Mouse (Mus musculus) brown adipose tissue, adult 24 weeks (tissue): ENCODE results near the gene Tfip11. TPM values are rescaled to one million over a fixed set of nuclear protein-coding genes. Genes with fewer than 3 reads are reported as not detected.
"Not testable (repeated sequence)": the region's sequence is repeated elsewhere in the genome, so short reads cannot be mapped to it uniquely, and the experiment has no call there.

Source experiments
- H3K27ac ChIP-seq: fragments of 200-500 bp; replicated peaks from 2 replicates; pipeline ENCODE4 v1.5.1; 2012; ENCODE audit warnings: low read depth, mild to moderate bottlenecking, low read length
- H3K4me1 ChIP-seq: fragments of 200-500 bp; 2 replicates; pipeline ENCODE4 v1.6.1; 2012; ENCODE audit warnings: low read length, mixed read lengths; ENCODE audit not compliant: control insufficient read depth, insufficient read depth, insufficient read length
- H3K4me3 ChIP-seq: fragments of 200-500 bp; 2 replicates; pipeline ENCODE4 v1.5.1; 2012; ENCODE audit warnings: low read depth, mild to moderate bottlenecking, low read length, moderate library complexity; ENCODE audit not compliant: insufficient read depth
- polyA plus RNA-seq: library from polyadenylated mRNA; stranded (reverse); fragments of >200 nt; gene quantifications from 2 replicates; pipeline ENCODE4 v1.2.4, GENCODE M21; 2012; ENCODE audit not compliant: missing spikeins, insufficient read depth, insufficient read length

Tfip11 gene
- polyA plus RNA-seq, 1 experiment: 9.8 TPM

DNA sequence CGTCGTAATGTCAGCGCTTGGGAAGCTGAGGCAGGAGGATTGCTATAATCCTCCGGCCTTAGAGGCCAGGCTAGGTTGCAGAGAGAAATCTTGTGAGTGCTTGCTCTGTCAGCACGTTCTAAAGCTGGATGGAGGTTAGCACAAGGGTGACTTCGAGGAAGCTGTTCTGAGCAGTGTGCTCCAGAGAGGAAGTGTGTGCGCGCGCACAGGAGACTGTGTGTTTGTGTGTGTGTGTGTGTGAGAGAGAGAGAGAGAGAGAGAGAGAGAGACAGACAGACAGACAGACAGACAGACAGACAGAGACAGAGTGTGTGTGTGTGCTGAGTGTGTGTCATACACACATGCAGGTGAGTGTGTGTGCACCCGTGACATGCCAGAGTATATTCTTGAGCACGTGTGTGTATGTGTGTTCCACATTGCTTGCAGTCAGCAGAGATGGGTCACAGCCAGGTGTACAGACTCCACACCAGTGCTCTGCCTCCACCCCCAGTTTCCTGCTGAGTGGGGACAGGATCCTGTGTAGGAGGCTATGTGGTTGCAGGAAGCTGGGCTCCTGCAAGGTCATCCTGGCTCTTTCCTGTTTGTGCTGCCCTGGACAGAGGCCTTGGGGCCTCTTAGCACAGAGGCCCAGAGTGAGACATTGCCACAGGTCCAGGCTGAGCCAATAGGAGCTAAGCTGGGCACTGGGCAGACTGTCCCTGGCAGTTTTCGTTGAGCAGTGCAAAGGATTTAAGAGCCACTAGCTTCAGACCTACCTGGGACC is 27.8 kb upstream of the Tfip11 start:
- H3K27ac ChIP-seq: peak overlapping the region; percentile 52
- H3K4me1 ChIP-seq: peaks cover 71% of the 10 kb centered on the region
- H3K4me3 ChIP-seq: no peak overlapping the region

DNA sequence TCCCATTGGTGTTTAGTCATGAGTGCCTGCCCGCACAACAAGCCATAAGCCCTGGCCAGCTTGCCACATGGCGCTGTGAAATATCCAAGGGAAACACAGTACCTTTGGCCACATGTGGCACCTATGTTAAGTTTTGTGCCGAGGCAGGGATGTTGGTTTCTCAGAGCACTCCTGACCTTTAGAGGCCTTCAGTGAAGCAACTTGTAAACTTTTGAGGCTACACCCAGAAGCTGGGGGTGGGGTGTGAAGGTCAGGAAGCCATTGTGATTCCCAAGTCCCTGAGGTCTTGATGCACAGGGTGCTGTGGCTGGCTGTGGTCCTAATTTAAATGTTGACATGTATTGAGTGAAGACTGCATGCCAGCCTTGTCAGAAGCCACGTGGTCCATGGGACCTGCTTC is 26.8 kb upstream of the Tfip11 start:
- Histone ChIP-seq H3K27ac (peak overlapping the region; percentile 52), H3K4me1 (peaks cover 64% of the 10 kb centered on the region), H3K4me3 (no peak overlapping the region)

DNA sequence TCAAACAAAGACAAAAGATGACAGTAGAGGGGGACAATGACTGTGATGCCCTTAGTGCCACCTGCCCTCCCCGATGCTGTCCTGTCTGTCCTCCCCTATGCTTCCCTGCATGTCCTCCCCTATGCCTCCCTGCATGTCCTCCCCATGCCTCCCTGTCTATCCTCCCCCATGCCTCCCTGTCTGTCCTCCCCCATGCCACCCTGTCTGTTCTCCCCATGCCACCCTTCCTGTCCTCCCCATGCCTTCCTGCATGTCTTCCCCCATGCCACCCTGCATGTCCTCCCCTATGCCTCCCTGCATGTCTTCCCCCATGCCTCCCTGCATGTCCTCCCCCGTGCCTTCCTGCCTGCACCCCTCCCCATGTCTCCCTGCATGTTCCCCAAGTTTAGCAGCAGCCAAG is 26.0 kb upstream of the Tfip11 start:
- no peak overlapping the region for H3K27ac ChIP-seq
- H3K4me1 ChIP-seq: peaks cover 57% of the 10 kb centered on the region
- H3K4me3 ChIP-seq: no peak overlapping the region

DNA sequence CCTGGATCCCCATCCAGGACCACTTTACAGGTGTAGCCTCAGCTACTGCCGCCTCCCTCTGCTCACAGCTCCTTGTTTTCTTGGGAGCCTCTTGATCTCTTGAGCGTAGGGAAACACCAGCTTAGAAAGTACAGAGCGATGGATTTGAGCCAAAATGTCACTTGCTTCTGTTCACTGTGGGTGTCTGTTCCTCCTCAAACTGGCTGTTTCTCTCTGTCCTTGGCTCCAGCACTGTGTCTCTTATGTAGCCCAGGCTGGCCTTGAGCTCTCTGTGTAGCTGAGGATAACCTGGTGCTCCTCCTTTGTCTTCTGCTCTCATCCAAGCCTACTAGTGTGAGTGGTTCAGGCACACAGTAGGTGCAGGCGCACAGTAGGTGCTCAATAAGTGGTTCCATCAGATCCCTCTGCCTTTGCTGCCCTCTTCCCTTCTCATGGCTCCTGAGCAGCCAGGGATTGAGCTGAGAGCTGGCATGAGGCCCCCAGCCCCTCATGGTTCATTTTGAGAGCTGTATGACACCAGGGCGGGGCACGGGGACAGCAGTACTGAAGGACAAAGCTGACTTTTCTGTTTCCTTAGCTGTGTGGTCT is 25.3 kb upstream of the Tfip11 start:
- Histone ChIP-seq H3K4me1 (peaks cover 50% of the 10 kb centered on the region), H3K27ac (no peak overlapping the region), H3K4me3 (no peak overlapping the region)

DNA sequence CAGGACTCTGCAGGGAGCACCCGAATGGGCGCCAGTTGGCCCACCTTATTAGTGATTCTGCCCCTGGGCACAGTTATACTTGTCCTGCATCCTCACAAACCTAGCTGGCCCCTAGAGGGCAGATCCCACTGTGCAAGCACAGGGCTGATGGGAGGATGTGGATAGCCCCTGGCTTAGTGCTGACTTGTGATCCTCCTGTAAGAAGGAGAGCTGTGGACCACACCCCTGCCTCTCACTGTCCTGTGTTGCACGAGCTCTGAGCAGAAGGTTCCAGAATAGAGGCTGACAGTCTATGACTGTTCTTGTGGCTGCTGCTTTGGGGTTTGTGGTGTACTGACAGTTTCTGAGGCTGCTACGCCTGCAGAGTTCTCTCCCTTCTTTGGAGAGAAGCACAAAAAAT is 24.5 kb upstream of the Tfip11 start:
- Histone ChIP-seq H3K4me1 (peaks cover 46% of the 10 kb centered on the region), H3K27ac (no peak overlapping the region), H3K4me3 (no peak overlapping the region)

DNA sequence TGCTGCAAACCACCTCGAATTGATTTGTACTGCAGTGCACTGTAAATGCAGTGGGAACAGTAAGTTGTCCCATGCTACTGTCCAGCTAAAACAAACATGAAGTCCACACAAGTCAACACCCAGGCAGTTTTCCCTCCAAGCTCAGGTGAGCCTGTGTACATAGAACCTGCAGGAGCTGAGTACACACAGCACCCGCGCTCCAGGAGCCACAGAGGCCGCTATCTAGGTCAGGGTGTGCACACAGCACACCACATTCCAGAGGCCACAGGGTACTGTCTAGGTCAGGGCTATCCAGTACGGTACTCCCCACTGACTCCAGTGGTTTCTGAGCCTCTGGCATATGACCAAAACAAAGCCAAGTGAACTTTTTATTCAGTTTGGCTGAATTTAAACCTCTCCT is 23.8 kb upstream of the Tfip11 start:
- no peak overlapping the region; the same call in 1 of the 2 replicates for H3K27ac ChIP-seq
- H3K4me1 ChIP-seq: peaks cover 40% of the 10 kb centered on the region

DNA sequence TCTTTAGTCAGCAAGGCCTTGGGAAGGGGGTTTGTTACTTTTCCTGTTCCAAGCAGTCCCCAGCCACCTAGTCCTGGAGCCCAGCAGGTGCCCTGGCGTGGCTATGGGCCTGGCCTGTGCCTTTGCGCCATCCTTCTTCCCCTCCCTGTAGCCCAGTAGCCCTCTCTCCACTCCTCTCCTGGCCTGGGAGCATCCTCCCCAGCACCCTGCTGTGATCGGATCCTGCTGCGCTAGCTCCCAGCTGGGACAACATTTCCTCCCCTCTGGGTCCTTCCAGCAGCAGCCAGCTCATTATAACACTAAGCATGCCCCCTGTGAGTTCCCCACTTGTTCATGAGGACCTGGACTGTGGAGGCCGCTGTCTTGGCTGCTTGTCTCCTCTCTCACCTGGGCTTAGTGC is 20.3 kb upstream of the Tfip11 start:
- Histone ChIP-seq H3K27ac (no peak overlapping the region), H3K4me1 (peaks cover 10% of the 10 kb centered on the region; the same call in 1 of the 2 replicates), H3K4me3 (no peak overlapping the region)

More for the DNA sequence above, 23.8 kb upstream of the Tfip11 start:
- no peak overlapping the region for H3K4me3 ChIP-seq

DNA sequence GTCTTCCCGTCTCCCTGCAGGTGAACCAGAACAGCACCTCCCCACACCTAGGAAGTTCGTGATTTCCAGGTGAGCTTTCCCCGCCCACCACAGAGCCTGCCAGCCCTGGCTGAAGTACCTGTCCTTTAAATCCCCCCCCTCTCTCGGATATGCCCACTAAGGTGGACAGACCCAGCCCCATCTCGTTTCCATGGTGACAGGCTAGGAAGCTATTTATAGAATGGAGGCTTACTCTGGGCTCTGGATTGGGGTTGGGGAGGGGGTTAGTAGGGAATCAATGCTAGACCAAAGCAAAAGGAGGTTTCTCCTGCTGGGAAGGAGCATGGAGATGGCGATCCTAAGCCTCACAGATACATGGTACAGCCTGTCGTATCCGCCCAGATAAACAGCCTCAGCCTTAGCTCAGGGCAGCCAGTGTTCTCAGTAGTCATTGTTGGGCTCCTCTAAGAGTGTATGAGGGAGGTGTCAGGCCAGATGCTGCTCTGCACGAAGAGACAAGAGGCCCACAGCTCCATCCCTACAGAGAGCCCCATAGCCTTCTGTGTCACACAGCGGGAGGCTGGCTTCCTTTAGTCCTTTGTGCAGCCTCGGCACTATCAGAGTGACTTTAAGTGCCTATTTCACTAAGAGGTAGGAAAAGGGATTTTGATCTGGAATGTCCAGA is 12.8 kb upstream of the Tfip11 start:
- no peaks in the 10 kb centered on the region; the same call in 1 of the 2 replicates for H3K4me1 ChIP-seq
- no peak overlapping the region for H3K27ac ChIP-seq
- H3K4me3 ChIP-seq: no peak overlapping the region

DNA sequence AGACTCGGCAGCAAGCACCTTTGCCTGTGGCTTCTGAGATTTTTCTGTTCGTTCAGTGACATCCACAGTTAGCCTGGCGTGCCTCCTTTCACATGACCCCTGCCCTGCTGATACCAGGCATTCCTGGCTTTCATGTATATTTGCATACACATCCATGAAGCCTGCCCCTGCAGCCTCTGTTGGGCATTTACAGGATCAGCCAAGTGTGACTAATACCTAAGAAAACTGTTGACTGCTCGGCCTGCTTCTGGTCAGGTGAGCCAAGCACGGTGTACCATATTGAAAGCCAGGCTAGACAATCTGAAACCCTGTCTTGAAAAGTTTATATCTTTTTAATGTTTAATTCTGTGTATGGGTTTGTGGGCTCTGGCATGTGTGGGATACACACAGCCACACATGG is 9.7 kb upstream of the Tfip11 start:
- Histone ChIP-seq H3K4me1 (no peaks in the 10 kb centered on the region), H3K27ac (peak overlapping the region; percentile 16; the same call in 1 of the 2 replicates), H3K4me3 (no peak overlapping the region)

DNA sequence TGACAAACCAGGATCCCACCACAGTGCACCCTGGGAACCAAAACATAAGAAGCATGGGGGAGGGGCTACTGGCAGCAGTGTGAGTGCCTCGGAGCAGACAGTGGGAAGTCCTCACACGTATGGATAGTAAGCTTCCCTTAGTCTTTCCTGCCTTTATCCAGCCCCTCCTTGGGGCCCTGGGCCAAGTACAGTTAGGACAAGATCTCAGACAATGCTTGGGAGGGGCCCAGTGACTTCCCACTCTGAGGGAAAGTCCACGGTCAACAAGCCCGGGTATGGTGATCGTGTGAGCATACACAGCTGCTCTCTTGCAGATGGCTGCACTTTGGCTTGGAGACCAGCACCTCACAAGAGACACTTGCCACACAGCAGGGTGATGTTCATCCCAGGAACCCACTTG is 8.8 kb upstream of the Tfip11 start:
- Histone ChIP-seq H3K4me3 (no peak overlapping the region), H3K4me1 (no peaks in the 10 kb centered on the region), H3K27ac (peak overlapping the region; percentile 73)

DNA sequence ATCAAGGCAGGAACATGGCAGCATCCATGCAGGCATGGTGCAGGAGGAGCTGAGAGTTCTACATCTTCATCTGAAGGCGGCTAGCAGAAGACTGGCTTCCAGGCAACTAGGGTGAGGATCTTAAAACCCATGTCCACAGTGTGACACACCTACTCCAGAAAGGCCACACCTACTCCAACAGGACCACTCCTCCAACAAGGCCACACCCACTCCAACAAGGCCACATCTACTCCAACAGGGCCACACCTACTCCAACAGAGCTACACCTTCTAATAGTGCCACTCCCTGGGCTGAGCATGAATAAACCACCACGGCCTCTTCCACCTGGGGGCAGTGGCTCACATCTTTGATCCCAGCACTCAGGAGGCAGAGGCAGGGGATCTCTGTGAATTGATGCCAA is 6.8 kb upstream of the Tfip11 start:
- H3K4me3 ChIP-seq, H3K4me1 ChIP-seq, H3K27ac ChIP-seq: not testable (repeated sequence)

DNA sequence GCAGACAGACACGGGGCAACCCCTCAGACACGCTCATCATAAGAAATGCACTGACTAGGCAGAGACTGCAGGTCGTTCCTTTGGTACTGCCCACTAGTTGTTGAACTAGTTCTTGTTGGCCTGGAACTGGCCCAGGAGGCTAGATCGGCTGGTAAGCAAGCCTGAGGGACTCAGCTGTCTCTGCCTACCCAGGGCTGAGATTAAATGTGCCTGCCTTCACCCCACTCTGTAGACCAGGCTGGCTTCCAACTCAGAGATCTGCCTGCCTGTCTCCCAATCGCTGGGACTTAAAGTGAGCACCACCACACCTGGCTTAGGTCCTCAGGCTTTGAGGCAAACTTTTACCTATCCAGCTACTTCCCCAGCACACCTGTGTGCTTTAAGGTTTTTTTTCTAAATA is 5.8 kb upstream of the Tfip11 start:
- Histone ChIP-seq H3K4me1 (peaks cover 4% of the 10 kb centered on the region; the same call in 1 of the 2 replicates), H3K27ac (no peak overlapping the region), H3K4me3 (no peak overlapping the region)

DNA sequence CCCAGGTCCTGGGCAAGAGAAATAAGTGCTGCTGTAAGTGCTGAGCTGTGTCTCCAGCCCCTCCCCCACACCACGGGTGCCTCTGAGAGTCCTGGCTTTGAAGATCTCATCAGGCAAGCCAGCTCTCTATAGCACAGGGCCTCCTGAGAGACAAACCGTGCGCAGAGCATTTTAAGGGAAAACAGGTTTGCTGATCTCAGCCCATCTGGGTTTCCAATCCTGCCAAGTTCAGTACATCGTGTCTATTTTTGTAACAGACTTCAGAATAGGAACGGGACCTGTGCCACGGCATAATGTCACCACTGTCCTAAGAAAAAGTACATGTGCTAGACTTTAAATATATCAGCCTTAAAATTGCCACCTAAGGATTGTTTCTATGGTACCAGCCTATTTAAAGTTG is 5.2 kb upstream of the Tfip11 start:
- Histone ChIP-seq H3K4me1 (peaks cover 6% of the 10 kb centered on the region; the same call in 1 of the 2 replicates), H3K4me3 (no peak overlapping the region), H3K27ac (no peak overlapping the region)

DNA sequence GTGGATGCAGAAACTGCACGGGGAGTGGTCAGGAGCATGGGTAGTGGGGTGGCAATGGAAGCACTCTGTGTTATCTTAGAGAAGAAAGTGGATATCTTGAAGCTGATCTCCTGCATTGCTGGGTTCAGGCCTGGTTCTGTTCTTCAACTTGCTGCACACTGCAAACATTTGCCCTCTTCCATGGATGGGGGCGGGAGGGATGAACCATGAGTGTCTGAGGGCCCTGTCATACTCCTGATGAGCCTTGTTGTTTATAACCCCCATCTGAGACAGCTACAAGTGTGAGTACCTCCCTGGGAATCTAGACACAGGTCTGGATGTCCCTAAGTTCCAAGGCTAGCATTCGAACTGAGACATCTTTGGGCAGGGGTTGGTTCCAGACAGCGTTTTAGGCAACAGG is 4.8 kb upstream of the Tfip11 start:
- H3K27ac ChIP-seq: no peak overlapping the region
- H3K4me3 ChIP-seq: no peak overlapping the region
- H3K4me1 ChIP-seq: peaks cover 6% of the 10 kb centered on the region; the same call in 1 of the 2 replicates

DNA sequence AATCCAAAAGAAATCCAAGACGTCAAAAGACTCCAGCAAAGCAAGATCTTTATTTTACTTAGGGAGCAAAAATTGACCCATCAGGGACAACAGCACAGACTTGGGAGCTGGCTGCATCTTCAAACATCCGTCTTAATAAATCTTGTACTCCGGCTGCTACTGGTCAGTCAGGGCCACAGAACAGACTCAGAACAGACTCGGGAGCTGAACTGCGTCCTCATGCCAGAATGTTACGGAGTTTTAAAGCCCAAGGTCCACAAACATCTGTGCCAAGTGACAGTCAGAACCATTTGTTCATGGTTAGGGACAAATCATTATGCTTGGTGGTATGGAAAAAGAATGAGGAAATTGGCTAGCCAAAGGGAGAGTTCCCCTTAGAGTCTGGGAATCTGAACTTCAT is 2.9 kb upstream of the Tfip11 start:
- Histone ChIP-seq H3K27ac (no peak overlapping the region), H3K4me1 (peaks cover 6% of the 10 kb centered on the region; the same call in 1 of the 2 replicates), H3K4me3 (no peak overlapping the region)
